In the genomic region with DNA sequence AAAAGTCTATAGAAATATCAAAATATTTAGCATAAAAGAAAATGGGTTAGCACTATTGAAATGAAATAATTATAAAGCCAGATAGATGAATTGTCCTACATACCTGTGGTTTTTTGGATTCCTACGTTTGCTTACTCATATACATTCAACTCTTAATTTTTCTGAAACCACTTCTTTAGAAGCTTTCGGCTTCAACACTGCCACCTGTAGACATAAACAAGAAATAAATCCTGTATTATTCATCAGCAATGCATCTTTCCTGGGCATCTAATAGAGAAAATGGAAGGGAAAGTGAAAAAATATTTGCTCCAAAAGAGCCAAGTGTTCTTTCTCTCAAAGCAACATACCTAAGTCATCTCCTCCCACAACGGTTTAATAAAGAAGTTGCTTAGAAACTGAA, we compare ENCODE assay signal across 21 mouse cellular contexts.
DNase-seq lines count a peak whose midpoint lies in the region; ATAC-seq and TF ChIP-seq lines count a peak whose summit lies in the region.
"Had no signal": no experiment of that assay in that cellular context is flagged by ENCODE, and none has a peak within 500 bp of the region (broad histone marks: within the 10 kb centered on the region; RNA-seq: fewer than 3 reads in every experiment).

No protein-coding gene starts in this region.

- peaks cover 16% of the 10 kb centered on the region for H3K79me3 ChIP-seq in C2C12 (ENCODE audit: low read depth)

- no peak overlapping the region for H3K9ac ChIP-seq in kidney, postnatal 0 days (ENCODE audit: low read depth, low read length)
- H3K9ac ChIP-seq in lung, postnatal 0 days (replicated peaks; ENCODE audit: low read depth): no peak overlapping the region
- H3K9ac ChIP-seq: hindbrain, embryonic 12.5 days; limb, embryonic 15.5 days; neural tube, embryonic 13.5 days had no signal

- no peak overlapping the region for H3K4me2 ChIP-seq in kidney, postnatal 0 days (ENCODE audit: low read length)
- no peak overlapping the region for H3K4me2 ChIP-seq in lung, postnatal 0 days (replicated peaks; ENCODE audit: low read depth, low read length)
- H3K4me2 ChIP-seq: heart, embryonic 11.5 days; hindbrain, embryonic 12.5 days; limb, embryonic 15.5 days; neural tube, embryonic 13.5 days had no signal

- TF ChIP-seq EP300 in lung, postnatal 0 days (IDR thresholded peaks at IDR 0.05): no peak

- no peaks in the 10 kb centered on the region for H3K9me3 ChIP-seq in kidney, postnatal 0 days (replicated peaks; ENCODE audit: low read length)
- H3K9me3 ChIP-seq in lung, postnatal 0 days (ENCODE audit: low read length): no peaks in the 10 kb centered on the region
- H3K9me3 ChIP-seq: G1E; hindbrain, embryonic 12.5 days; limb, embryonic 15.5 days; neural tube, embryonic 13.5 days had no signal

- H3K36me3 ChIP-seq in kidney, postnatal 0 days (ENCODE audit: insufficient read depth, low read length): no peaks in the 10 kb centered on the region
- H3K36me3 ChIP-seq in lung, postnatal 0 days (ENCODE audit: insufficient read depth, low read length): no peaks in the 10 kb centered on the region
- H3K36me3 ChIP-seq in C2C12 (ENCODE audit: control insufficient read depth, insufficient read depth): peaks cover 9% of the 10 kb centered on the region
- H3K36me3 ChIP-seq: G1E; hindbrain, embryonic 12.5 days; limb, embryonic 15.5 days; neural tube, embryonic 13.5 days had no signal

- peak; percentile 2 for DNase-seq in kidney, postnatal 0 days (ENCODE audit: low spot score)
- no peak for DNase-seq in kidney, postnatal 10 days
- no peak for DNase-seq in lung, postnatal 0 days (ENCODE audit: low spot score)
- DNase-seq in lung, postnatal 25 days (ENCODE audit: low spot score): no peak
- DNase-seq in brain, adult 2 months (ENCODE audit: low read depth, low spot score): peak; percentile 30
- DNase-seq in urinary bladder, postnatal 14 days (ENCODE audit: low spot score): no peak
- DNase-seq in cerebellum, adult 2 months: no peak
- DNase-seq: adrenal gland, postnatal 36 days; cerebellum, adult 8-10 months; embryo, embryonic 11 days; heart, postnatal 10 days; kidney, adult 9 months; layer of hippocampus, postnatal 36 days; thymus, postnatal 36 days had no signal

- no peak overlapping the region for H3ac ChIP-seq in C2C12 (ENCODE audit: control insufficient read depth, insufficient read length, low read depth)

- peaks cover 19% of the 10 kb centered on the region for H3K79me2 ChIP-seq in C2C12 (ENCODE audit: control insufficient read depth, insufficient read depth)

- H3K27ac ChIP-seq in kidney, postnatal 0 days: no peak overlapping the region
- no peak overlapping the region for H3K27ac ChIP-seq in lung, postnatal 0 days (ENCODE audit: low read length)
- no peak overlapping the region for H3K27ac ChIP-seq in cerebellum, adult 2 months (ENCODE audit: insufficient read depth, low read length)
- H3K27ac ChIP-seq: hindbrain, embryonic 12.5 days; limb, embryonic 15.5 days; neural tube, embryonic 13.5 days had no signal

- H3K4me3 ChIP-seq in kidney, postnatal 0 days (replicated peaks; ENCODE audit: low read depth, low read length): no peak overlapping the region
- H3K4me3 ChIP-seq in lung, postnatal 0 days (ENCODE audit: low read depth, low read length): no peak overlapping the region
- H3K4me3 ChIP-seq in C2C12 (ENCODE audit: insufficient read depth, poor library complexity, severe bottlenecking): peak overlapping the region; percentile 42
- no peak overlapping the region for H3K4me3 ChIP-seq in cerebellum, adult 2 months (replicated peaks; ENCODE audit: insufficient read depth, low read depth, low read length)
- H3K4me3 ChIP-seq: hindbrain, embryonic 12.5 days; limb, embryonic 15.5 days; neural tube, embryonic 13.5 days had no signal

- TF ChIP-seq CTCF in kidney, postnatal 0 days (IDR thresholded peaks at IDR 0.05; ENCODE audit: low read depth): peak; percentile 31; the same call in 1 of the 2 replicates
- peak; percentile 13; the same call in 1 of the 2 replicates for TF ChIP-seq CTCF in lung, postnatal 0 days (IDR thresholded peaks at IDR 0.05)
- TF ChIP-seq CTCF in C2C12 (IDR thresholded peaks at IDR 0.05; ENCODE audit: control insufficient read depth, insufficient read depth, insufficient read length): no peak
- TF ChIP-seq CTCF in cerebellum, adult 2 months (IDR thresholded peaks at IDR 0.05; ENCODE audit: borderline replicate concordance, insufficient read depth, low read depth, low read length): no peak

- H3K4me1 ChIP-seq in kidney, postnatal 0 days (replicated peaks; ENCODE audit: insufficient read depth, low read length): no peaks in the 10 kb centered on the region
- H3K4me1 ChIP-seq in lung, postnatal 0 days (ENCODE audit: insufficient read depth, low read depth, low read length): no peaks in the 10 kb centered on the region
- no peaks in the 10 kb centered on the region for H3K4me1 ChIP-seq in cerebellum, adult 2 months (ENCODE audit: control insufficient read depth, insufficient read depth, low read length)
- H3K4me1 ChIP-seq: hindbrain, embryonic 12.5 days; limb, embryonic 15.5 days; neural tube, embryonic 13.5 days had no signal

- no peak for ATAC-seq in kidney, postnatal 0 days (replicated peaks; ENCODE audit: low FRiP score, low read depth)
- no peak for ATAC-seq in lung, postnatal 0 days
- ATAC-seq: inflammation-experienced regulatory T-cells, adult 6 months had no signal

- TF ChIP-seq POLR2A in cerebellum, adult 2 months (IDR thresholded peaks at IDR 0.05; ENCODE audit: borderline replicate concordance, insufficient read depth, low read length): no peak

- no peaks in the 10 kb centered on the region for H3K27me3 ChIP-seq in kidney, postnatal 0 days (ENCODE audit: insufficient read depth, low read length)
- no peaks in the 10 kb centered on the region for H3K27me3 ChIP-seq in lung, postnatal 0 days (replicated peaks; ENCODE audit: insufficient read depth, low read length)
- no peaks in the 10 kb centered on the region for H3K27me3 ChIP-seq in C2C12 (ENCODE audit: control insufficient read depth, insufficient read depth, insufficient read length)
- no peaks in the 10 kb centered on the region for H3K27me3 ChIP-seq in cerebellum, adult 2 months (ENCODE audit: control insufficient read depth, insufficient read depth, low read length)
- H3K27me3 ChIP-seq: hindbrain, embryonic 12.5 days; limb, embryonic 15.5 days; neural tube, embryonic 13.5 days had no signal

- WGBS in kidney, postnatal 0 days: 59% methylated on average over 3 of the region's 3 CpGs
- 51% methylated on average over 3 of the region's 3 CpGs for WGBS in lung, postnatal 0 days
- 67% methylated on average over 3 of the region's 3 CpGs for WGBS in cerebellum, adult 2 months

TF ChIP-seq in C2C12, 6 proteins besides CTCF, POLR2A, EP300 and RAD21:
- TF ChIP-seq USF1 (IDR thresholded peaks at IDR 0.05; ENCODE audit: low read depth): no peak
- no peak for TF ChIP-seq FOSL1 (IDR thresholded peaks at IDR 0.05; ENCODE audit: insufficient read depth, low read length, poor library complexity, severe bottlenecking)
- no peak for TF ChIP-seq CEBPB (IDR thresholded peaks at IDR 0.05; ENCODE audit: low read depth)
- TF ChIP-seq MAX (IDR thresholded peaks at IDR 0.05): no peak
- no peak for TF ChIP-seq MYOG (IDR thresholded peaks at IDR 0.05; ENCODE audit: control insufficient read depth, extremely low read depth, insufficient read length)
- no peak for TF ChIP-seq MYOD1 (IDR thresholded peaks at IDR 0.05; ENCODE audit: control insufficient read depth, insufficient read length, low read depth)

Comparison
In these comparisons a context has a peak if more than half of its experiments do, and no peak if none do; other contexts are left out.
1. DNase-seq: peak in kidney, postnatal 0 days (single experiment) and brain, adult 2 months (single experiment); none in kidney, postnatal 10 days (single experiment), lung, postnatal 0 days (single experiment), lung, postnatal 25 days (single experiment), urinary bladder, postnatal 14 days (single experiment) and cerebellum, adult 2 months (0 of 2).
2. CTCF ChIP-seq: peak in kidney, postnatal 0 days (single experiment) and lung, postnatal 0 days (single experiment); none in C2C12 (single experiment) and cerebellum, adult 2 months (single experiment).